Mouse (Mus musculus) lung, adult 2 months (tissue): ENCODE results near the gene Gm45713. TPM values are rescaled to one million over a fixed set of nuclear protein-coding genes. Genes with fewer than 3 reads are reported as not detected.

Experiments
- DNase-seq: peaks from one replicate; pipeline ENCODE4 v3.0.0; 2022
- H3K4me1 ChIP-seq: fragments of 200-500 bp; 2 replicates; pipeline ENCODE4 v1.6.1; 2011; ENCODE audit warnings: low read length; ENCODE audit not compliant: control insufficient read depth, insufficient read depth
- H3K4me3 ChIP-seq: fragments of 200-500 bp; replicated peaks from 2 replicates; pipeline ENCODE3; 2011; ENCODE audit warnings: low read depth, mild to moderate bottlenecking, control low read depth, low read length; ENCODE audit errors: extremely low read depth
- CTCF ChIP-seq: fragments of 200-500 bp; IDR thresholded peaks from 2 replicates; pipeline ENCODE4 v1.5.1; 2011; ENCODE audit warnings: mild to moderate bottlenecking, low read length, control low read depth; ENCODE audit not compliant: insufficient read depth
- POLR2A ChIP-seq: fragments of 200-500 bp; IDR thresholded peaks from 2 replicates; pipeline ENCODE4 v1.6.1; 2011; ENCODE audit warnings: low read depth, mild to moderate bottlenecking, control low read depth, low read length, borderline replicate concordance; ENCODE audit errors: extremely low read depth
- WGBS: fragments of 180-500 bp; shearing (Covaris S2); methylation state at CpG from one replicate; pipeline ENCODE4 v1.1.7; 2018; 5-methylcytosine and 5-hydroxymethylcytosine counted together
- polyA plus RNA-seq: library from polyadenylated mRNA; depleted of rRNA; stranded (reverse); fragments of >200 nt; gene quantifications from 2 replicates; pipeline ENCODE4 v1.2.3, GENCODE M21; 2012

Gene Gm45713
- polyA plus RNA-seq, 1 experiment: 3.1 TPM

DNA sequence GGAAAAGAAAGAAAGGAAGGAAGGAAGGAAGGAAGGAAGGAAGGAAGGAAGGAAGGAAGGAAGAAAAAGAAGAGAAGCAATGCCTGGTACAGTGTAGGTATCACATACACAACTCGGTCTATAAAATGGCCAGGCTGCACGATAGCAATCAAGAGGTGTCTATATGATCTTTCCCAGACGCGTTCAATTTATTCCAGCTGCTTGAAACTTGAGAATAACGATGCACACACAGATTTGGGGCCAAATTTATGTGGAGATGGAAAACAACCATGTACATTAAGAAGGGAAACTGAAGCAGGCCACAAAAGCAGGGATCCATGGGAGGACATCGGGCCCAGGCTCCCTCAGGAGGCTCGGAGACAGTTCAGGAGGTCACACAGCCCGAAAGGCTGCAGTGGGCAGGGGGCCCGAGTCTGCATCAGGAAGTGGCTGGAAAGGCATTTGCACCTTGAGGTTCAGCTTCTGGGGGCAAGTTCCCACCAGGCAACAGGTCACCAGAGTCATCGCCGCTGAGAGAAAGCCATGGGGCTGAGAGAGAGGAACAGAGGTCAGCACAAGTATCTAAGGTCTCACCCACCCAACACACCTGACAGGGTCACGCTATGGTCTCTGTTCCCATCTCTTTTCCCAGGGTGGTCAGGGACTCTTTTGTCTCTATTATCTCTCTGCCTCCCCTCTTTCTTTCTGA, 43.1 kb downstream of the Gm45713 start:
- TF ChIP-seq CTCF (no peak), POLR2A (no peak)

GRCm38 (mm10) chr7:45092048-45092447, 44.0 kb downstream of the Gm45713 start, which contains the start of gene Rcn3:
Rcn3 (minus strand) TSS chr7:45092221.
- peaks cover 2% of the 10 kb centered on the region; the same call in 1 of the 2 replicates for H3K4me1 ChIP-seq
- DNase-seq: peak; percentile 45
- TF ChIP-seq POLR2A: peak; percentile 46; the same call in 1 of the 2 replicates
- no peak for TF ChIP-seq CTCF
- WGBS: 1% methylated on average over 16 of the region's 16 CpGs
- peak within 1 kb of the TSS; percentile 37 for H3K4me3 ChIP-seq

More for the DNA sequence above, 43.1 kb downstream of the Gm45713 start:
- H3K4me1 ChIP-seq: peaks cover 2% of the 10 kb centered on the region; the same call in 1 of the 2 replicates
- DNase-seq: no peak
- no peak overlapping the region for H3K4me3 ChIP-seq
- WGBS: 66% methylated on average over 12 of the region's 12 CpGs

DNA sequence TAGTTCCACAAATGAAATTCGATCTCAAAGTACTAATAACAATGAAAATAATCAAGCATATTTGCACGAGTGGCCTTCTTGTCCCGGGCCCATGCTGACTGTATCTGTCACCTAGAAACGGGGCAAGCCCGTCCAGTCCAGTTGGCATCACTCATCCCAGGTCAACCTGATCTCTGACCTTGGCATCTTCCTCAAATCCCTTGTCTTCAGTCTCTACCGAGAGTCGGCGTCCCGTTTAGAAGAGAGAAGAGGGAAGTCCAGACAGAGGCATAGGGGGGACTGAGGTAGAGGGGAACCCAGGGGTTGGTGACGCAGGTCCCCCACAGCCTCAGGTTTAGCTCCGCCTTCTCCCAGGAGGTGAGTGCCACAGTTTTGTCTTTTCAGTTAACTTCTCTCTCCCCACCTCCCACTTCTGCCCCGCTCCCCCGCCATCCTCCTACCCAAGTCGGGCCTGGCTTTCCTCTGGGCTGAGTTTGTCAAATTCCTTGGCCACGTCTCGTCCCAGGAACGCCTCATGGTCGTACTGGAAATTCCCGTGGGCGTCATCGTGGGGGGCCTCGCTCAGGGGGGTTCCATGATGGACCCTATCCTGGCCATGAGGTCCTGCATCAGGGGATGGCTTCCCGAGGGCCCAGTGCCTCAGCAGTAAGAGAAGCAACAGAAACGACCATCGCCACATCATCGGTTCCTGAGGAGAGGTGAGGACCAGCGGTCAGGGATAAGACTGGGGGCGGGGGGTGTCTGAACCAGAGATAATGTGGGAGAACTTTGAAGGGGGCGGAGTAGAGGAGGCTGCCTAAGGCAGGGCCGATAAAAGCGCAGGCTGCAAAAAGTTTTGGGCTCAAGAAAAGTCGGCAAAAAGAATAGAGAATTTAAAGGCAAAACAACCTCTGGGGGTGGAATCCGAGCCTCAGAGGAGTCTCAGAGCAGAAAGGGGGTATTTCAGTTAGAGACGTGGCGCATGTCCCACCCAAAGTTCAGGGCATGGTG, 44.7 kb downstream of the Gm45713 start:
- H3K4me1 ChIP-seq: peaks cover 2% of the 10 kb centered on the region; the same call in 1 of the 2 replicates
- TF ChIP-seq POLR2A: no peak
- no peak for DNase-seq
- peak overlapping the region; percentile 37 for H3K4me3 ChIP-seq
- WGBS: 22% methylated on average over 35 of the region's 35 CpGs

DNA sequence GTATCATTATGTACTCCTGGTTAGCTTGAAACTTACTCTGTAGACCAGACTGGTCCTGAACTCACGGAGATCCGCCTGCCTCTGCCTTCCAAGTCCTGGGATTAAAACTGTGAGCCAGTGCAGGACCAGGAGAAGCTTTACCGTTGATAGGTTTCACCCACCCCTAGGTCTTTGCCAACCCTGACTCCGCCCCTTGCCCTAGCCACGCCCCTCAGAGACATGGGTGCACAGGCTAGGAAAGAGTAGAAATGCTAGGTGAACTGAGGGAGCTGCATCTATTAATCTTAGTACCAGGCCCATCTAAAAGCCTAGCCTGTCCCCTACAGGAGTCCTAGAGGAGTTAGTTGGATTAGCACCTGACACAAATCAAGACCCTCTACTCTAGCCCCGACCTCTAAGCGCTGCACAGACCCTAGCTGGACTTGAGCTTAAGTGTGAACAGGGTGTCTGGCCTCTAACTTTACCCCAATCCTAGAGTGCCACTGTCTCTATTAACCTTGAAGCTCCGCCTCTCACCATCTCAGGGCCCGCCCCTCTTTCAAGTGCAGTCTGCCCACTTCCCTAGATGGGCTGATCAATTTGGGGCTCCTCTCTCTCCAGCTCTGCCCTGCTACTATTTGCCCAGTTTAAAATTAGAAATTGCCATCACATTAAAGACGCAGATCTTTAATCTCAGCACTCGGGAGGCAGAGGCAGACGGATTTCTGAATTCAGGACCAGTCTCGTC, 45.6 kb downstream of the Gm45713 start:
- no peak for DNase-seq
- WGBS: 74% methylated on average over 13 of the region's 13 CpGs
- Histone ChIP-seq H3K4me3 (no peak overlapping the region), H3K4me1 (peaks cover 2% of the 10 kb centered on the region; the same call in 1 of the 2 replicates)
- TF ChIP-seq CTCF (no peak), POLR2A (no peak)

DNA sequence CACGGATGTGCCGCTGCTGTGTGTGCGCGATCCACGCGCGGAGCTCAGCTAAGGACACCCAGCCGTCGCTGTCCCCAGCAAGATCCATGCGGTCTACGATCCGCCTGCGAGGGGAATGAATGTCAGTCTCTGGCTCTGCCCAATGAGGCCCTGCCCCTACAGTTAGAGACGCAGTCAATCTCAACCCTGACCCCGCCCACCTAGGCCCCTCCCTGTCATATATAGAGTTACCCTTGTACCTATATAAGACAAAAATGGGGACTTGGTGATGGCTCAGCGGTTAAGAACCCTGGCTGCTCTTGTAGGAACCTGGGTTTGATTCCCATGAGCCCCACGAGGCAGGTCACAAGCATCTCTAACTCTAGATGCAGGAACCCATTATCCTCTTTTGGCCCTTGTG, 47.4 kb downstream of the Gm45713 start:
- Histone ChIP-seq H3K4me1 (peaks cover 2% of the 10 kb centered on the region; the same call in 1 of the 2 replicates), H3K4me3 (no peak overlapping the region)
- 93% methylated on average over 17 of the region's 17 CpGs for WGBS
- TF ChIP-seq POLR2A (no peak), CTCF (no peak)
- DNase-seq: no peak

DNA sequence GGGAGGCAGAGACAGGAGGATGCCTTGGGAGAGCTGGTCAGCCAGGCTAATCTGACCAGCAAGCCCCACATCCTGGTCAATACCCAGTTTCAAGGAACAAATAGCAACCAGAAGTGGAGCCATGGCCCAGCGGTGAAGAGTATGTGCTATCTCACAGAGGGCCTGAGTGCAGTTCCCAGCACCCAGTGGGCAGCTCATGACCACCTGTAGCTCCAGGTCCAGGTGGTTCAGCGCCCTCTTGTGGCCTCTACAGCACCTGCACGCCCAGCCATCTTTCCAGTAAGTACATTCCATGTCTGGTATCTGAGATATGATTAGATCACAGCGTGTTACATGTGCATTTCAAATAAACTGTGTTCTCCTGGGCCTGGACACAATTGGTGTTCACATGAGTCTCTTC, 49.9 kb downstream of the Gm45713 start:
- Histone ChIP-seq H3K4me1 (peaks cover 4% of the 10 kb centered on the region; the same call in 1 of the 2 replicates), H3K4me3 (no peak overlapping the region)
- TF ChIP-seq CTCF (no peak), POLR2A (no peak)
- 82% methylated on average over 4 of the region's 4 CpGs for WGBS
- no peak for DNase-seq

- H3K4me1 ChIP-seq: peaks cover 4% of the 10 kb centered on the region; the same call in 1 of the 2 replicates
- no peak for TF ChIP-seq CTCF
- no peak for TF ChIP-seq POLR2A
- 77% methylated on average over 22 of the region's 22 CpGs for WGBS
- no peak for DNase-seq
- peak overlapping the region; percentile 20 for H3K4me3 ChIP-seq
Measured at GRCm38 (mm10) chr7:45083300-45083890, 52.6 kb downstream of the Gm45713 start.

DNA sequence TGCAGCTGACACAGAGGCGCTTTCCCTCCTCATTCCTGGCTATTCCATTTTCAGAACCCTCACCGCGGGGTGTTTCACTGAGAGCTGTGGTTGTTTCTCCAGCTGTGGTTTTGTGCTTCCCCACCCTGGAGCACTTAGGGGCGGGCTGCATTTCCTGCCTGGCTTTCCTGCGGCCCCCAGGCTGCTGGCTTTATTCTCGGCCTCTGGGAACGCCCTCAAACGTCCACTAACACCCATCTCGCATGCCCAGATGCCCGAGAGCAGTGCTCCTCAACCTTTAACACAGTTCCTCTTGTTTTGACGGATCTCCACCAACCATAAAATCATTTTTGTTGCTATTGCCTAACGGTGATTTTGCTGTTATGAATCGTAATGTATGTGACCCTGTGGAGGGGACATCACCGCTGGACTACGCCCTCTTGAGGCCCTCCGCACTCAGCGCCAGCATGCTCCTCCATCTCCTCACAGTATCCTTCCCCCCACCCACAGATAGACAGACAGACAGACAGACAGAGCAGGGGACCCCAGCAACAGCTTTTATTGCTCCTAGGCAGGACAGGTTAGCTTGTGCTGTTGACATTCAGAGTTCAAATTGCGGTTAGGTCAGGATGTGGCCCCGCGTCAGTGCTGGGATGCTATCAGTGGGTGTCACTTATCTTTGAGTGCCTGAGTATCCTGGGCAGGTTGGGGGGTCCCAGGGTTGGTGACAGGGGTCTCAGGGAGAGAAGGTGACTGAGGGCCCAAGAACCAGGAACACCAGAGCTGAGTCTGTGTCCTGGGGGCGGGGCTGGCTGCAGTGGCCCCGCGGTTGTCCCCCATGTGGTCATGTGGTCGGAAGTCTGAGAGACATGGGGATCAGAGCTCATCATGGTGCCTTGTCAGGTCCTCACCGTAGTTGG, 53.4 kb downstream of the Gm45713 start:
- Histone ChIP-seq H3K4me3 (peak overlapping the region; percentile 45), H3K4me1 (peaks cover 4% of the 10 kb centered on the region; the same call in 1 of the 2 replicates)
- 49% methylated on average over 25 of the region's 25 CpGs for WGBS
- DNase-seq: no peak
- TF ChIP-seq CTCF: no peak
- peak; percentile 34; the same call in 1 of the 2 replicates for TF ChIP-seq POLR2A
